Mouse (Mus musculus): ENCODE results near the gene Lgr5.

DNA sequence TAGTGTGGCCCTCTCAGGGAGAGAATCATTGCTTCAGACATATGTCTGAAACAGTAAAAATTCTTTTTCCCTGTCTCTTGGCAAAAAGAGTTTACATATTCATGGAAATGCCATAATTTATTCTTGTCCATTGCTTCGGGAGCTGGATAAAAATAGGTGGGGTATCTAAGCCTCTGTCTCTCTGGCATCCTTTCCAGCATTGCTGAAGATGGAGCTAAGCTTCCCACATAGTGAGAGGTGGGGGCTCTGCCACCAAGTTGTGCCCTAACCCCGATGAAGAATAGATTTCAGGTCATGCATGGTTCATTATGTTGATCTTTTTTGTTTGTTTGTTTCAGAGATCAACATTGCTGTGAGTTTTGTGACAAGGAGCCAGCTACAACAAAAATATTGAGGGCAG is 102.0 kb downstream of the Lgr5 start:
- TF ChIP-seq CTCF (IDR thresholded peaks at IDR 0.05; ENCODE audit: low read depth): no peak
- no peak for TF ChIP-seq EP300 (IDR thresholded peaks at IDR 0.05; ENCODE audit: low read depth)

Measured in liver, postnatal 0 days (tissue).